Mouse (Mus musculus): Measurements from ENCODE around the gene Adipoq.
A peak's percentile ranks its signal among the peaks of the same experiment; 100 is the strongest.
"Not testable (repeated sequence)": the region's sequence is repeated elsewhere in the genome, so short reads cannot be mapped to it uniquely, and the experiment has no call there.

Gene Adipoq

GRCm38 (mm10) chr16:23146280-23146679 is at the start of gene Adipoq:
Gene Adipoq (plus strand): TSS chr16:23146536.
- no peak for DNase-seq

- not testable (repeated sequence) for DNase-seq
These were observed 49.5 kb upstream of the Adipoq start for GRCm38 (mm10) chr16:23096886-23097285.

GRCm38 (mm10) chr16:23097290-23098104 is 48.8 kb upstream of the Adipoq start:
- DNase-seq: not testable (repeated sequence)

- not testable (repeated sequence) for DNase-seq
These were observed 48.3 kb upstream of the Adipoq start for GRCm38 (mm10) chr16:23098105-23098452.

GRCm38 (mm10) chr16:23099632-23100031 is 46.7 kb upstream of the Adipoq start:
- DNase-seq: no peak

- DNase-seq: no peak
These were observed 46.2 kb upstream of the Adipoq start for GRCm38 (mm10) chr16:23100099-23100575.

- no peak for DNase-seq
These were observed 45.7 kb upstream of the Adipoq start for GRCm38 (mm10) chr16:23100613-23101012.

- peak in 1 of 2 experiments; percentile 51 for DNase-seq
These were observed 43.8 kb upstream of the Adipoq start for GRCm38 (mm10) chr16:23102340-23103037.

- DNase-seq: no peak
These were observed 43.1 kb upstream of the Adipoq start for GRCm38 (mm10) chr16:23103038-23103745.

GRCm38 (mm10) chr16:23103841-23104240 is 42.5 kb upstream of the Adipoq start:
- no peak for DNase-seq

GRCm38 (mm10) chr16:23106121-23106520 is 40.2 kb upstream of the Adipoq start:
- no peak for DNase-seq

- DNase-seq: peak; percentile 81 to 85
These were observed 38.9 kb upstream of the Adipoq start, which contains the start of gene Eif4a2 for GRCm38 (mm10) chr16:23107231-23107942. Gene Eif4a2 (plus strand): TSS chr16:23107444.

GRCm38 (mm10) chr16:23107946-23108759 is 38.2 kb upstream of the Adipoq start:
- DNase-seq: peak; percentile 72 to 81

- DNase-seq: no peak
These were observed 37.4 kb upstream of the Adipoq start for GRCm38 (mm10) chr16:23108943-23109342.

- no peak for DNase-seq
These were observed 36.7 kb upstream of the Adipoq start for GRCm38 (mm10) chr16:23109350-23110280.

- no peak for DNase-seq
These were observed 34.0 kb upstream of the Adipoq start for GRCm38 (mm10) chr16:23112348-23112747.

- DNase-seq: no peak
These were observed 33.4 kb upstream of the Adipoq start for GRCm38 (mm10) chr16:23112861-23113435.

- DNase-seq: no peak
These were observed 32.4 kb upstream of the Adipoq start for GRCm38 (mm10) chr16:23113903-23114302.

GRCm38 (mm10) chr16:23114339-23115171 is 31.8 kb upstream of the Adipoq start:
- DNase-seq: no peak

All from thymus, adult 18-20 months (tissue).